Mouse (Mus musculus) small intestine, adult 2 months (tissue): ENCODE results near the gene Ap1m2.

Source experiments
- CTCF ChIP-seq: fragments of 200-500 bp; IDR thresholded peaks from 2 replicates; pipeline ENCODE4 v1.5.1; 2012; ENCODE audit warnings: low read depth, mild to moderate bottlenecking, control low read depth, inconsistent platforms, low read length, moderate library complexity, mixed read lengths; ENCODE audit not compliant: insufficient replicate concordance, insufficient read length; ENCODE audit errors: extremely low read depth
- POLR2A ChIP-seq: fragments of 200-500 bp; IDR thresholded peaks from 2 replicates; pipeline ENCODE4 v1.6.1; 2012; ENCODE audit warnings: low read depth, mild to moderate bottlenecking, control low read depth, inconsistent platforms, low read length, moderate library complexity

GRCm38 (mm10) chr9:21354796-21355195 is 42.7 kb upstream of the Ap1m2 start:
- TF ChIP-seq CTCF: no peak
- no peak for TF ChIP-seq POLR2A
